Mouse (Mus musculus) MEL-GATA-1-ER (cell line): ENCODE measurements at regions not wholly inside any gene's neighbourhood (a gene's known extent, or its start where the extent isn't known, plus 50 kb on each side); places are given as distances from the start of the nearest gene placed in this dataset.

ENCODE experiments used
- DNase-seq: peaks from one replicate; pipeline ENCODE4 v3.0.0-alpha.2; 2012; ENCODE audit warnings: low read depth; ENCODE audit errors: extremely low read depth

GRCm38 (mm10) chr4:127862875-127863274, 107.9 kb downstream of the CK137956 start:
- DNase-seq, result no peak

- no peak for DNase-seq
These were observed 109.2 kb downstream of the CK137956 start for GRCm38 (mm10) chr4:127861319-127862117.

GRCm38 (mm10) chr4:127860271-127860670, 110.5 kb downstream of the CK137956 start:
- no peak for DNase-seq

- DNase-seq, result no peak
These were observed 111.2 kb downstream of the CK137956 start for GRCm38 (mm10) chr4:127859505-127859904.

- DNase-seq, result no peak
These were observed 112.2 kb downstream of the CK137956 start for GRCm38 (mm10) chr4:127858566-127858965.

GRCm38 (mm10) chr4:127855836-127856235, 114.9 kb downstream of the CK137956 start:
- no peak for DNase-seq

- no peak for DNase-seq
These were observed 115.9 kb downstream of the CK137956 start for GRCm38 (mm10) chr4:127854776-127855409.

GRCm38 (mm10) chr4:127849306-127849705, 121.4 kb downstream of the CK137956 start:
- no peak for DNase-seq

- DNase-seq, result no peak
These were observed 124.4 kb downstream of the CK137956 start for GRCm38 (mm10) chr4:127846321-127846720.

GRCm38 (mm10) chr4:127843421-127843820, 127.3 kb downstream of the CK137956 start:
- no peak for DNase-seq

GRCm38 (mm10) chr4:127833668-127834067, 137.1 kb downstream of the CK137956 start:
- DNase-seq, result no peak

- no peak for DNase-seq
These were observed 143.8 kb downstream of the CK137956 start for GRCm38 (mm10) chr4:127826988-127827387.

- DNase-seq, result no peak
These were observed 151.2 kb downstream of the CK137956 start for GRCm38 (mm10) chr4:127819501-127819900.

- no peak for DNase-seq
These were observed 151.7 kb downstream of the CK137956 start for GRCm38 (mm10) chr4:127819009-127819408.

- DNase-seq, result no peak
These were observed 156.1 kb downstream of the CK137956 start for GRCm38 (mm10) chr4:127814631-127815030.

- DNase-seq, result no peak
These were observed 158.7 kb downstream of the CK137956 start for GRCm38 (mm10) chr4:127812047-127812545.

GRCm38 (mm10) chr4:127810899-127811510, 159.7 kb downstream of the CK137956 start:
- no peak for DNase-seq

- no peak for DNase-seq
These were observed 161.7 kb downstream of the CK137956 start for GRCm38 (mm10) chr4:127809006-127809405.

GRCm38 (mm10) chr4:127789206-127789605, 181.5 kb downstream of the CK137956 start:
- DNase-seq, result no peak

- no peak for DNase-seq
These were observed 185.0 kb downstream of the CK137956 start for GRCm38 (mm10) chr4:127785786-127786185.

- no peak for DNase-seq
These were observed 198.7 kb downstream of the CK137956 start for GRCm38 (mm10) chr4:127771966-127772500.

- no peak for DNase-seq
These were observed 207.0 kb downstream of the CK137956 start for GRCm38 (mm10) chr4:127763736-127764135.
